Mouse (Mus musculus) bone marrow, adult 2 months (tissue): ENCODE measurements at regions not wholly inside any gene's neighbourhood (a gene's known extent, or its start where the extent isn't known, plus 50 kb on each side); places are given as distances from the start of the nearest gene placed in this dataset.

Source experiments
- H3K27ac ChIP-seq: fragments of 200-500 bp; 2 replicates; pipeline ENCODE4 v1.5.1; 2012; ENCODE audit warnings: low read depth, mild to moderate bottlenecking, control low read depth, inconsistent platforms, low read length; ENCODE audit not compliant: control insufficient read depth, poor library complexity, insufficient read depth
- H3K4me1 ChIP-seq: fragments of 200-500 bp; 2 replicates; pipeline ENCODE4 v1.6.1; 2011; ENCODE audit warnings: low read length; ENCODE audit not compliant: control insufficient read depth, insufficient read depth
- H3K4me3 ChIP-seq: fragments of 200-500 bp; replicated peaks from 2 replicates; pipeline ENCODE3; 2011; ENCODE audit warnings: mild to moderate bottlenecking, low read depth, low read length, control low read depth; ENCODE audit not compliant: control insufficient read depth
- CTCF ChIP-seq: fragments of 200-500 bp; IDR thresholded peaks from 2 replicates; pipeline ENCODE4 v1.5.1; 2011; ENCODE audit warnings: low read length, control low read depth; ENCODE audit not compliant: control insufficient read depth, insufficient read depth
- POLR2A ChIP-seq: fragments of 200-500 bp; IDR thresholded peaks from 2 replicates; pipeline ENCODE4 v1.6.1; 2011; ENCODE audit warnings: low read depth, mild to moderate bottlenecking, control low read depth, low read length, borderline replicate concordance; ENCODE audit not compliant: control insufficient read depth
- WGBS: fragments of 180-500 bp; shearing (Covaris S2); methylation state at CpG from one replicate; pipeline ENCODE4 v1.1.7; 2018; 5-methylcytosine and 5-hydroxymethylcytosine counted together

- Histone ChIP-seq H3K4me3 (no peak overlapping the region), H3K27ac (no peak overlapping the region), H3K4me1 (no peaks in the 10 kb centered on the region)
- 70% methylated on average over 5 of the region's 5 CpGs for WGBS
- TF ChIP-seq CTCF (no peak), POLR2A (no peak)
Observed at GRCm38 (mm10) chr11:22592706-22593105, 80.8 kb downstream of the Tmem17 start.

GRCm38 (mm10) chr11:22596076-22596804, 84.4 kb downstream of the Tmem17 start:
- H3K4me3 ChIP-seq: no peak overlapping the region
- no peak overlapping the region for H3K27ac ChIP-seq
- 64% methylated on average over 8 of the region's 8 CpGs for WGBS
- TF ChIP-seq CTCF: no peak
- no peak for TF ChIP-seq POLR2A
- H3K4me1 ChIP-seq: no peaks in the 10 kb centered on the region

GRCm38 (mm10) chr11:22596805-22597149, 84.9 kb downstream of the Tmem17 start:
- Histone ChIP-seq H3K27ac (no peak overlapping the region), H3K4me3 (no peak overlapping the region), H3K4me1 (no peaks in the 10 kb centered on the region)
- TF ChIP-seq CTCF (no peak), POLR2A (no peak)
- 85% methylated on average over 2 of the region's 2 CpGs for WGBS

- WGBS: 77% methylated on average over 7 of the region's 7 CpGs
- Histone ChIP-seq H3K4me3 (no peak overlapping the region), H3K4me1 (no peaks in the 10 kb centered on the region), H3K27ac (no peak overlapping the region)
- TF ChIP-seq CTCF (no peak), POLR2A (no peak)
Observed at GRCm38 (mm10) chr11:22600370-22600769, 88.5 kb downstream of the Tmem17 start.

- WGBS: 41% methylated on average over 3 of the region's 3 CpGs
- Histone ChIP-seq H3K27ac (no peak overlapping the region), H3K4me3 (no peak overlapping the region), H3K4me1 (no peaks in the 10 kb centered on the region)
- TF ChIP-seq POLR2A: no peak
- TF ChIP-seq CTCF: no peak
Observed at GRCm38 (mm10) chr11:22601977-22602376, 90.1 kb downstream of the Tmem17 start.

GRCm38 (mm10) chr11:22602610-22603009, 90.7 kb downstream of the Tmem17 start:
- 78% methylated on average over 3 of the region's 3 CpGs for WGBS
- TF ChIP-seq POLR2A: no peak
- TF ChIP-seq CTCF: no peak
- H3K27ac ChIP-seq: no peak overlapping the region
- H3K4me3 ChIP-seq: no peak overlapping the region
- H3K4me1 ChIP-seq: no peaks in the 10 kb centered on the region

GRCm38 (mm10) chr11:22603397-22603796, 91.5 kb downstream of the Tmem17 start:
- no peaks in the 10 kb centered on the region for H3K4me1 ChIP-seq
- H3K27ac ChIP-seq: no peak overlapping the region
- WGBS: 77% methylated on average over 1 of the region's 1 CpGs
- no peak overlapping the region for H3K4me3 ChIP-seq
- TF ChIP-seq CTCF (no peak), POLR2A (no peak)

GRCm38 (mm10) chr11:22606380-22606779, 94.5 kb downstream of the Tmem17 start:
- WGBS: 59% methylated on average over 4 of the region's 4 CpGs
- no peak overlapping the region for H3K27ac ChIP-seq
- H3K4me3 ChIP-seq: no peak overlapping the region
- TF ChIP-seq POLR2A (no peak), CTCF (no peak)
- H3K4me1 ChIP-seq: no peaks in the 10 kb centered on the region

- no peaks in the 10 kb centered on the region for H3K4me1 ChIP-seq
- no peak overlapping the region for H3K27ac ChIP-seq
- WGBS: 83% methylated on average over 5 of the region's 5 CpGs
- no peak overlapping the region for H3K4me3 ChIP-seq
- TF ChIP-seq CTCF (no peak), POLR2A (no peak)
Observed at GRCm38 (mm10) chr11:22607645-22608044, 95.8 kb downstream of the Tmem17 start.
